Mouse (Mus musculus) T-cell, adult 2 months (primary cell): ENCODE results near the gene Elavl2.

Experiments used
- DNase-seq: peaks from one replicate; pipeline ENCODE4 v3.0.0; 2022; ENCODE audit warnings: low spot score

Gene Elavl2

DNA sequence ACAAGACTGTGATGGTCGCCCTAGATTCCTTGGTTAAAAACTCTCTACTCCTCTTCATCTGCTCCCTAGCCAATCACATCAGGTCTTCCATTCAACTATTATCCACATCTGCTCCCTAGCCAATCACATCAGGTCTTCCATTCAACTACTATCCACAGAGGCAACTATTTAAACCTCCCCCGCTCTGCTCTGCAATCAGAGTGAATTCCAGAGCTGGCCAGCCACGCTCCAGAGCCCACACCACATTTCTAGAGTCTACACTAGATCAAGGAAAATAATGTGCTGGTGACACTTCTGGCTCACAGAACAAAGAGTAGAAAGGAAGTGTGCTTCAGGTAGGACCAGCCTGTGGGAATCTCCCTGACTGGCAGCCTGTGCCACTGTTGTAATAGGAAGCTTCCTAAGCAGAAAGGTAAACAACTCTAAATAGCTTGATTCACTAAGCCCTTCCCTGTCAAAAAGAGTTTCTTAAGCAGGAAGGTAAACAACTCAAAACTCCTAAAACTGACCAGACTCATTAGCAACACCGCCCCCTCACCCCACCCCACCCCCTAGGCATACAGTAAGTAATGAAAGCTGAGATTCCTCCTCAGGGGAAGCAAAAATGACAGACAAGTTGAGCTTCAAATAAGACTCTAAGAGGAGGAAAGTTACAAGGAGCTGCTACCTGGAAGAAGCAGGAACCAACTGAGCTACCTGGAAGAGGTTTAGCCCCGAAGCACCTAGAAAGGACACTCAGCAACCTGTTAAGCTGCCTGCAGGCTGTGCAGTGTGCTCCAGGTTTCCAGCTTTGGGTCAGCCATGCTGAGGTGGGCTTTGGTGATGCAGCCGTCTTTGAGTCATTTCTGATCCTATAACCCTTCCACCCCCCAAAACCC, 191.9 kb downstream of the Elavl2 start:
- DNase-seq: no peak
